In the genomic region with DNA sequence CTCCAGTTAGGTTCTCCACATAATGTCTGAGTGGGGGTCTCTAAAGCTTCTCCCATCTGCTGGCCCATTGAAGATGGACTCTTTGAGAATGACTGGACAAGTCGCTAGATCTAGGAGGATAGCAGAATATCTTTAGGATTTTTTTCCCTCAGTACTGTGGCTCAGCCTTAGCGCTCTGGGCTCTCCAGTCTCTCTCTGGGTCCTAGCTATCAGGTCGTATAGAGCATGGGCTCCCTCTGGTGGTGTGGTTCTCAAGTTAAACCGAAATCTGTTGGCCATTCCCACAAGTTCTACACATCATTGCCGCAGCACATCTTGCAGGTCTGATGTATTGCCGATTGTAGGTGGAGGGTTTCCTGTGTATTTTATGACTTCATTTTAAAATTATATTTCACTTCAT, we compare ENCODE assay signal across 9 mouse cellular contexts.
DNase-seq lines count a peak whose midpoint lies in the region; ATAC-seq lines count a peak whose summit lies in the region.
"Had no signal": no experiment of that assay in that cellular context is flagged by ENCODE, and none has a peak within 500 bp of the region (broad histone marks: within the 10 kb centered on the region; RNA-seq: fewer than 3 reads in every experiment).

No protein-coding gene starts in this region.

- H3K9ac ChIP-seq in embryonic facial prominence, embryonic 14.5 days (ENCODE audit: low read depth, low read length) = no peak overlapping the region
- no peak overlapping the region for H3K9ac ChIP-seq in liver, embryonic 13.5 days
- H3K9ac ChIP-seq in neural tube, embryonic 14.5 days (replicated peaks; ENCODE audit: low read depth, low read length) = no peak overlapping the region
- H3K9ac ChIP-seq: embryonic facial prominence, embryonic 15.5 days had no signal

- H3K4me1 ChIP-seq in embryonic facial prominence, embryonic 14.5 days (ENCODE audit: control insufficient read depth, insufficient read depth, low read length) = no peaks in the 10 kb centered on the region
- H3K4me1 ChIP-seq in liver, embryonic 13.5 days (replicated peaks) = no peaks in the 10 kb centered on the region
- H3K4me1 ChIP-seq in neural tube, embryonic 14.5 days (ENCODE audit: control insufficient read depth, insufficient read depth, low read length) = no peaks in the 10 kb centered on the region
- H3K4me1 ChIP-seq: embryonic facial prominence, embryonic 15.5 days had no signal

- no peak overlapping the region for H3K4me3 ChIP-seq in embryonic facial prominence, embryonic 14.5 days (ENCODE audit: low read depth, low read length)
- H3K4me3 ChIP-seq in liver, embryonic 13.5 days (replicated peaks) = no peak overlapping the region
- no peak overlapping the region for H3K4me3 ChIP-seq in neural tube, embryonic 14.5 days (ENCODE audit: low read depth, low read length)
- H3K4me3 ChIP-seq: embryonic facial prominence, embryonic 15.5 days had no signal

- H3K27me3 ChIP-seq in embryonic facial prominence, embryonic 14.5 days (replicated peaks; ENCODE audit: control insufficient read depth, insufficient read depth, low read length) = no peaks in the 10 kb centered on the region
- no peaks in the 10 kb centered on the region for H3K27me3 ChIP-seq in liver, embryonic 13.5 days
- H3K27me3 ChIP-seq in neural tube, embryonic 14.5 days (ENCODE audit: control insufficient read depth, insufficient read depth, low read length) = no peaks in the 10 kb centered on the region
- H3K27me3 ChIP-seq: embryonic facial prominence, embryonic 15.5 days had no signal

- no peaks in the 10 kb centered on the region for H3K9me3 ChIP-seq in embryonic facial prominence, embryonic 14.5 days (ENCODE audit: control insufficient read depth, low read length)
- H3K9me3 ChIP-seq in liver, embryonic 13.5 days (replicated peaks) = no peaks in the 10 kb centered on the region
- H3K9me3 ChIP-seq in neural tube, embryonic 14.5 days (ENCODE audit: control insufficient read depth, low read length) = no peaks in the 10 kb centered on the region
- H3K9me3 ChIP-seq: embryonic facial prominence, embryonic 15.5 days had no signal

- H3K27ac ChIP-seq in embryonic facial prominence, embryonic 14.5 days (replicated peaks; ENCODE audit: low read depth, low read length) = no peak overlapping the region
- H3K27ac ChIP-seq in liver, embryonic 13.5 days = no peak overlapping the region
- H3K27ac ChIP-seq in neural tube, embryonic 14.5 days (ENCODE audit: low read depth, low read length) = no peak overlapping the region
- H3K27ac ChIP-seq: embryonic facial prominence, embryonic 15.5 days had no signal

- no peak overlapping the region for H3K4me2 ChIP-seq in embryonic facial prominence, embryonic 14.5 days (ENCODE audit: low read depth, low read length)
- no peak overlapping the region for H3K4me2 ChIP-seq in liver, embryonic 13.5 days
- H3K4me2 ChIP-seq in neural tube, embryonic 14.5 days (ENCODE audit: low read depth, low read length) = no peak overlapping the region
- H3K4me2 ChIP-seq: embryonic facial prominence, embryonic 15.5 days had no signal

- peak; percentile 72 for DNase-seq in adrenal gland, postnatal 25 days
- DNase-seq in embryonic facial prominence, embryonic 14.5 days (ENCODE audit: low spot score) = peak; percentile 93
- peak; percentile 29 to 54 for DNase-seq in heart, adult 9 months (ENCODE audit: low spot score in 2 of 2)
- peak; percentile 90 for DNase-seq in kidney, postnatal 10 days
- peak; percentile 33 for DNase-seq in liver, embryonic 13.5 days
- peak; percentile 77 for DNase-seq in telencephalon, adult 2 months (ENCODE audit: low read depth, low spot score)

- peak; percentile 82 for ATAC-seq in CD4-positive, CD25-positive, alpha-beta regulatory T cell, adult 4 months
- peak; percentile 85 for ATAC-seq in embryonic facial prominence, embryonic 14.5 days (ENCODE audit: low read depth)
- peak; percentile 45; the same call in 1 of the 2 replicates for ATAC-seq in liver, embryonic 13.5 days (ENCODE audit: low read depth)
- ATAC-seq in neural tube, embryonic 14.5 days (ENCODE audit: low read depth) = peak; percentile 66; the same call in 1 of the 2 replicates

- 32% methylated on average over 6 of the region's 6 CpGs for WGBS in embryonic facial prominence, embryonic 14.5 days
- 21% methylated on average over 6 of the region's 6 CpGs for WGBS in liver, embryonic 13.5 days (ENCODE audit: insufficient replicate concordance)
- WGBS in neural tube, embryonic 14.5 days = 33% methylated on average over 6 of the region's 6 CpGs

- no peaks in the 10 kb centered on the region for H3K36me3 ChIP-seq in embryonic facial prominence, embryonic 14.5 days (ENCODE audit: control insufficient read depth, insufficient read depth, low read length)
- no peaks in the 10 kb centered on the region for H3K36me3 ChIP-seq in liver, embryonic 13.5 days
- H3K36me3 ChIP-seq in neural tube, embryonic 14.5 days (ENCODE audit: control insufficient read depth, insufficient read depth, low read length) = no peaks in the 10 kb centered on the region
- H3K36me3 ChIP-seq: embryonic facial prominence, embryonic 15.5 days had no signal

Comparison
In these comparisons a context has a peak if more than half of its experiments do, and no peak if none do; other contexts are left out.
1. DNase-seq: peak in every context shown above with its lines; median percentile 93 in embryonic facial prominence, embryonic 14.5 days; 90 in kidney, postnatal 10 days; 77 in telencephalon, adult 2 months; 72 in adrenal gland, postnatal 25 days; 42 in heart, adult 9 months; 33 in liver, embryonic 13.5 days.